Mouse (Mus musculus): ENCODE results near the gene Kctd15.

GRCm38 (mm10) chr7:34667874-34668273 lies 11.3 kb upstream of the Kctd15 start:
- no peak for TF ChIP-seq CTCF (IDR thresholded peaks at IDR 0.05)
- no peak for TF ChIP-seq EP300 (IDR thresholded peaks at IDR 0.05)

All from lung, postnatal 0 days (tissue).